Mouse (Mus musculus) mature B cell (primary cell): Measurements from ENCODE around the gene Krt42.
"Not testable (repeated sequence)": the region's sequence is repeated elsewhere in the genome, so short reads cannot be mapped to it uniquely, and the experiment has no call there.

ENCODE experiments used
- in situ Hi-C: fragments of 300-500 bp; cut with MboI; formaldehyde crosslinking; loops from 2 replicates; pipeline ENCODE4 v1.14.3; 2019

Krt42 gene

GRCm38 (mm10) chr11:100269821-100270332 lies at the start of gene Krt42:
Gene Krt42 (minus strand): TSS chr11:100269871.
- in situ Hi-C loops: no loop called here

GRCm38 (mm10) chr11:100318529-100319451 lies 49.1 kb upstream of the Krt42 start:
- in situ Hi-C loops: no loop called here

DNA sequence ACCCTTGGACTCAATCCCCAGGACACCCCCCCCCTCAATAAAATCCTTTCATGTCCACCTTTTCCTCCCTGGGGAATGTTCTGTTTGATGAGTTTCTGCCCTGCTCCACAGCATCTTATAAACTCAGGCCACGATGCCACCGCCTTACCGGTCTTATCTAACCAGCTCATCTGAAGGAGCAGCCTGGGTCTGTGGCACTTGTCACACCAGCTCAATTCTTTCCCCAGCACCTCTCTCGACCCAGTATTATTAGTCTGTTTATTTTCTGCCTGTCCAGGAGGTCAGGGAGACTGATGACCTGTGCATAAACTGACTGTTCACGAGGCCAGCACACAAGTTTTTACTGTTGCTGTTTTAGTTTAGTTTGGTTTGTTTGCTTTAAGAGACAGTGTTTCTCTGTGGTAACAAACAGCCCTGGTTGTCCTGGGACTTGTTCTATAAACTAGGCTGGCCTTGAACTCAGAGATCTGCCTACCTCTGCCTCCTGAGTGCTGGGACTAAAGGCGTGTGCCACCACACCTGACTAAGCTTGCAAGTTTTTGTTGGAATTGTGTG lies 48.2 kb upstream of the Krt42 start:
- in situ Hi-C loops: no loop called here

DNA sequence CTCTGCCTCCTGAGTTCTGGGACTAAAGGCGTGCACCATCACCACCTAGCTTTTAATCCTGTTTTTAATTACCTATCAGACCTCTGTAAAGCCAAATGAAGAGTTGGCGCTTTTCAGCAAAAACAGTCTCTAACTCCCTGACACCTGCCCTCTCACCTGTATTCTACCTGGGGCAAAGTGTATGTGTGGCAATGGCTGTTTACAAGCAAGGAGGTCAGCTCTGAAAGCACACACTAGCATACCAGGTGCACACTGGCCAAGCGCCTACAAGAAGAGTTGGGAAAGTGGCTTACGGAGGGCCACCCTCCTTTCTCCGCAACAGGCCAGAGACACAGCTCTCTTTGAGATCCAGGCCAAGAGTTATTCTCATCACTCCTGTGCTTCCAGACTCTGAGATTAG lies 45.8 kb upstream of the Krt42 start:
- in situ Hi-C loops: no loop called here

DNA sequence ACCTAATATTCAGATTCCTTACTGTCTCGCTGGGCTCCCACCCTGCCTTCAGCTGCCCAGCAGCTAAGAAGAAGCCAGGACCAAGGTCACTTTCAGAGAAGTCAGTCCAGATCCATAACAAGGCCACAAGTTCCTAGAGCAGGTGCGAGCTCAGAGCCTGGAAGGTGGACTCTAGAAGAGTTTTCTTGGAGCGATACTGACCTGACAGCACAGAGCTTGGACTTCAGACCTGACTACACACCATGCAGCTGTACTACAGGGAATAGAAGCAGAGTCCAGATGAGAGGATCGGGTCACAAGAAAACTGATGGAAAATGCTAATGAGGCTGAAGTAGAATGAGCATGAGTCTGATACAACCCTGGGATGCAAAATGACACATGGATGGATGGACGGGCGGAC lies 43.8 kb upstream of the Krt42 start:
- in situ Hi-C loops: no loop called here

DNA sequence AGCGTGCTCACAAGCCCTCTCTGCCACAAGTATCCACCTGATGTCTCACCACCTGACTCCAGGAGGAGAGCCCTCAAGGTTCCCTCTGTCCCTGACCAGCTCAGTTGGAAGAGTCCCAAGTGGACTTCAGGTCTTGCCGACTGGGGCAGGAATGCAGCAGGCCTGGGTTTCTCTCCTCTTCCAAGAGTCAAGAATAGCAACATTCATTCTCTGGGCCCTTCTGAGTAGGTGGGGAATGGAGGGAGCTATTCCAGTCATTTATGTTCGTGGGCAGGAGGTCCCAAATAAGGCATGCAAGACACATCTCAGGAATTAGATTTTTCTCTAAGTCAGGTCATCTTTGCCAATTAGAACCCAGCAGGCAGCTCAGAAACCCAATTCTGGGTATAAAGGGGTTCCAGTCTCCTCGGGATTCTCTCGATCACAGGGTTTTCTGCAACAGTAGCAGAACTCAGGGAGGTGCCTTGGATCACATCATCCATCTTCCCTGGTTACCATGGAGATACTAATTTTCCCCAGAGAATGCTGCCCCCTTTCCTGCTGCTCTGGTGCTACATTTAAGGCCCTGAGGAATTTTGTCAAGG lies 42.5 kb upstream of the Krt42 start:
- in situ Hi-C loops: no loop called here

- in situ Hi-C loops: no loop called here
Measured at GRCm38 (mm10) chr11:100311656-100312055, 42.0 kb upstream of the Krt42 start.

GRCm38 (mm10) chr11:100308672-100309071 lies 39.0 kb upstream of the Krt42 start:
- in situ Hi-C loops: not testable (repeated sequence)

- in situ Hi-C loops: no loop called here
Measured at GRCm38 (mm10) chr11:100307900-100308299, 38.2 kb upstream of the Krt42 start.

GRCm38 (mm10) chr11:100301292-100301691 lies 31.6 kb upstream of the Krt42 start:
- in situ Hi-C loops: no loop called here

- in situ Hi-C loops: no loop called here
Measured at GRCm38 (mm10) chr11:100300293-100300692, 30.6 kb upstream of the Krt42 start.

- in situ Hi-C loops: loop anchor here (25.0 kb wide), 1 partner anchor 911 kb away; the partner anchor contains the start of gene Krt10
Measured at GRCm38 (mm10) chr11:100298274-100299036, 28.8 kb upstream of the Krt42 start.

GRCm38 (mm10) chr11:100297801-100298200 lies 28.1 kb upstream of the Krt42 start:
- in situ Hi-C loops: loop anchor here (25.0 kb wide), 1 partner anchor 910 kb away; the partner anchor contains the start of gene Krt10

DNA sequence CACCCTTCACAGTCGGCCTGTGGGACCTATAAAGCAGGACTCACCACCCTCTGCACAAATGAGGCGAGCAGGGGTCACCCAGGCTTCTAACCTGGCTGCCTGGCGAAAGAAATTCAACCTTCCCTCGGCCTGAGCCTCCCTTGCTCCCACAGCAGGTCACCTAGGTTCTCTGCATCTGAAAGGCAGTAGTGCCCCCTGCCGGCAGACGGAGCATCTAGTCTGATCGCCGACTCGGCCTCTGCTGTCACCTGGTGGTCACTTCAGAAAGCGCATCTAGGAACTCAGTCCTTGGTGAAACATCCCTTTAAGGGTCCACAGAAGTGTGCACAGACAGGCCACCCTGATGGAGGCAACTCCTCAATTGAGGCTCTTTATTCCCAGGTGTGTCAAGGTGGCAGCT lies 25.6 kb upstream of the Krt42 start:
- in situ Hi-C loops: loop anchor here (25.0 kb wide), 1 partner anchor 908 kb away; the partner anchor contains the start of gene Krt10

- in situ Hi-C loops: loop anchor here (25.0 kb wide), 1 partner anchor 906 kb away; the partner anchor contains the start of gene Krt10
Measured at GRCm38 (mm10) chr11:100292884-100293283, 23.2 kb upstream of the Krt42 start.

DNA sequence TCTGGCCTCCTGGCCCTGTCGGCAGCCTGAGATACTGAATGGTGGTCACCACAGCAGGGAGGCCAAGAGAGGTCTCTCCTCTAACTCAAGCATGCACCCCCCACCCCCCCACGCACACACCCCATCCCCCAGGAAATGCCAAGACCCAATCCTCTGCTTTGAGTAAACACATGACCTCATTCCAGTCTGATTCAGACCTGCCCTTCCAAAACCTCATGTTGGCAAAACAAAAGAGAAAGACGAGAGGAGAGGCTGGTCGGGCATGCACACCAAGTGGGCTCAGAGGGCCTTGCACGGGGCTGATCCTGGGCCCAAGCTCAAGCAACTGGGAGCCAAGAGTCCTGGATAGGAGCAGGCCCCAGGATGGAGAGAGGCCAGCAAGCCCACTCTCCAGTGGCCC lies 20.6 kb upstream of the Krt42 start:
- in situ Hi-C loops: loop anchor here (25.0 kb wide), 1 partner anchor 903 kb away; the partner anchor contains the start of gene Krt10

DNA sequence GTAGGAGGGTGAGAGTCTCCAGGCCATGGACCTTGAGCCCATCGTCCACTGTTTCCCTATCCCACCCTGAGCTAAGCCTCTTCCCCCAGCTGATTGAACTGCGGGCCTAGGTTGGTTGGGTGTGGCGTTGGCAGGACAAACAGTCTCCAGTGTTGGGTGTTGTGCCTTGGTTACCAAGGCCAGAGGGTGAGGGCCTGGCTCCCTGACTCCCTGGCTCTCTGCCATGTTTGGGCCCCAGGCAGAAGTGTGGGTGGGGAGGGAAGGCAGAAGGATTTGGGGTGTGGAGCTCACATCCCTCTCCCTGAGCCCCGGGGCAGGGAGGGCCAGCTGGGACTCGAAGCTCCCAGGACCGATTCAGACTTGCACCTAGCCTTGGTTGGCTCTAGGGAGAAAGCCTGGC lies 19.3 kb upstream of the Krt42 start:
- in situ Hi-C loops: loop anchor here (25.0 kb wide), 1 partner anchor 902 kb away; the partner anchor contains the start of gene Krt10

GRCm38 (mm10) chr11:100287024-100287423 lies 17.4 kb upstream of the Krt42 start:
- in situ Hi-C loops: loop anchor here (25.0 kb wide), 1 partner anchor 900 kb away; the partner anchor contains the start of gene Krt10

DNA sequence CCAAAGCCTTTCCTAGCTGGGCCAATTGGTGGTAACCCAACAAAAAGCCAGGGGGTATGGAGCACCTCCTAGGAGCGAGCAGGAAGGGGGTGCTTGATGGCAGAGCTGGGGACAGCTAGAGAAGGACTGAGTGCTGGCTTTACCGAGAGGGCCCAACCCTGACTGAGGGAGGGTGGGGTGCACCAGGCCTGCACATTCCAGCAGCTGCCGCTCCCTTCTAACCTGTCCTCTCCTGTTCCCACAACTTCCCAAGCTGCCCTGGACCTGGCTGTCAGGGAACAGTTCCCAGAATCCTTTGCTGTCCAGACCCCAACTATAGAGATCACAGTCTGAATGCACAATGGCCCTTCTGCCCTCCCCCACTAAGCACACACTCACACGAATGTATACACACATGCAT lies 15.3 kb upstream of the Krt42 start:
- in situ Hi-C loops: loop anchor here (25.0 kb wide), 1 partner anchor 898 kb away; the partner anchor contains the start of gene Krt10

GRCm38 (mm10) chr11:100282549-100282948 lies 12.9 kb upstream of the Krt42 start:
- in situ Hi-C loops: loop anchor here (25.0 kb wide), 1 partner anchor 895 kb away; the partner anchor contains the start of gene Krt10
